Mouse (Mus musculus) megakaryocyte, adult 5-6 weeks (primary cell): ENCODE measurements around the gene Gm527. TPM values are rescaled to one million over a fixed set of nuclear protein-coding genes. Genes with fewer than 3 reads are reported as not detected.

Source experiments
- total RNA-seq, 2 experiments: library from RNA; stranded (forward) in 1 of 2; stranded (reverse) in 1 of 2; fragments of 153-499, 151-499 nt in 1 of 2; fragments of 221-1000, 200-1000 nt in 1 of 2; gene quantifications; 2 replicates each; pipeline versions ENCODE4 v1.2.3 to v1.2.4; 2015 to 2017

The Gm527 gene
- total RNA-seq, 2 experiments from 2014 or later = 1.9 to 3.1 TPM

Other genes starting within 250 kb of the Gm527 start
- gene Klhl28, start 47.6 kb downstream of the Gm527 start, total RNA-seq (2015) = 16.5 and 19.8 TPM in 2 replicates
- gene Klhl28, start 47.6 kb downstream of the Gm527 start, total RNA-seq (2017) = 14.5 and 17.5 TPM in 2 replicates
- gene Togaram1, start 47.9 kb downstream of the Gm527 start, total RNA-seq (2015) = 17.7 and 18.7 TPM in 2 replicates
- 24.0 and 24.7 TPM in 2 replicates for gene Togaram1, start 47.9 kb downstream of the Gm527 start, total RNA-seq (2017)
- gene Prpf39, start 118.4 kb downstream of the Gm527 start, total RNA-seq (2015) = 29.9 and 38.7 TPM in 2 replicates
- 39.2 and 41.0 TPM in 2 replicates for gene Prpf39, start 118.4 kb downstream of the Gm527 start, total RNA-seq (2017)
- gene Fkbp3, start 156.1 kb downstream of the Gm527 start, total RNA-seq (2015) = 111 and 122 TPM in 2 replicates
- gene Fkbp3, start 156.1 kb downstream of the Gm527 start, total RNA-seq (2017) = 101 and 117 TPM in 2 replicates
- 13.0 and 18.7 TPM in 2 replicates for gene Fancm, start 157.7 kb downstream of the Gm527 start, total RNA-seq (2015)
- 20.7 and 24.6 TPM in 2 replicates for gene Fancm, start 157.7 kb downstream of the Gm527 start, total RNA-seq (2017)